In the genomic region with DNA sequence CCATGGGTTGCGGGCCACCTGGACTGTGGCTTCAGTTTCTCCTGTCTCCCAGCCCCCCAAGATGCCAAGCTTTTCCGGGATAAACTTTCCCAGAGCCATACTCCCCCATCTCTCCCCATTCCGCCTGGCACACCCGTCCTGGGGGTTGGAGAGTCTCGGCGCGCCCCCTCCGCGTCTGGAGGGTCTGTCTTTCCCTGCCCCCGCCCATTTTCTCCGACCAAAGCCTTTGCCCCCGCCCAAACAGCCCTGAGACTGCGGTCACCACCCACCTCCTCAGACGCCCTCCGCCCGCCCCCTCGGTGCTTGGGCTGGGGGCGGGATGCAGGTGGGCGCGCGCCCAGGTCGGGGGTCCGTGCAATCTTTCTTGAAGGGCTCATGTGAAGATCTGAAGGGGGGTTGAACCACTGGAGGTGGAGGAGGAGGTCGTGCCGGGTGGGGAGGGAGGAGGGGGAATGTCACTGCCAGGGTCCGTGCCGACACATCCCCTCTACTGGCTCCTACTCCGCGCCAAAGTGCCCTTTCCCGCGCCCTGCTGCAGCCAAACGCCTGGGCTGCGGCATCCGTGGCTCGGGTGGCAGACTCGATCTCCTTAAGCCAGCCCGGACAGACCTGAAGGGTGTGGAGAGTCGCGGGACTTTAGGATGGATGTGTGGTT, we compare ENCODE assay signal across 10 mouse cellular contexts. TPM values are rescaled to one million over a fixed set of nuclear protein-coding genes. Genes with fewer than 3 reads are reported as not detected.
DNase-seq lines count a peak whose midpoint lies in the region; ATAC-seq lines count a peak whose summit lies in the region.
"Had no signal": no experiment of that assay in that cellular context is flagged by ENCODE, and none has a peak within 500 bp of the region (broad histone marks: within the 10 kb centered on the region; RNA-seq: fewer than 3 reads in every experiment).

No protein-coding gene starts in this region.

- H3K4me2 ChIP-seq in heart, embryonic 16.5 days (ENCODE audit: low read depth, low read length): peak overlapping the region; percentile 56; the same call in 1 of the 2 replicates
- peak overlapping the region; percentile 91 for H3K4me2 ChIP-seq in forebrain, embryonic 12.5 days

- under 1% methylated on average over 39 of the region's 39 CpGs for WGBS in heart, embryonic 16.5 days
- WGBS in forebrain, embryonic 12.5 days: 1% methylated on average over 39 of the region's 39 CpGs
- WGBS in midbrain, embryonic 10.5 days: under 1% methylated on average over 39 of the region's 39 CpGs

- no peaks in the 10 kb centered on the region for H3K9me3 ChIP-seq in heart, embryonic 16.5 days (replicated peaks; ENCODE audit: control insufficient read depth, low read length)
- H3K9me3 ChIP-seq in forebrain, embryonic 12.5 days: no peaks in the 10 kb centered on the region
- H3K9me3 ChIP-seq in midbrain, embryonic 10.5 days (replicated peaks): no peaks in the 10 kb centered on the region

- no peaks in the 10 kb centered on the region for H3K4me1 ChIP-seq in heart, embryonic 16.5 days (ENCODE audit: control insufficient read depth, insufficient read depth, low read length)
- H3K4me1 ChIP-seq in forebrain, embryonic 12.5 days: peaks cover 39% of the 10 kb centered on the region
- H3K4me1 ChIP-seq in midbrain, embryonic 10.5 days: peaks cover 41% of the 10 kb centered on the region

- ATAC-seq in heart, embryonic 16.5 days (replicated peaks; ENCODE audit: extremely low read depth, insufficient read depth, low FRiP score): no peak
- ATAC-seq in forebrain, embryonic 12.5 days (ENCODE audit: low FRiP score): peak; percentile 12; the same call in 1 of the 2 replicates
- no peak for ATAC-seq in frontal cortex, adult (ENCODE audit: low TSS enrichment)

- H3K27ac ChIP-seq in heart, embryonic 16.5 days (ENCODE audit: low read length): no peak overlapping the region
- H3K27ac ChIP-seq in forebrain, embryonic 12.5 days: no peak overlapping the region
- H3K27ac ChIP-seq in midbrain, embryonic 10.5 days (replicated peaks): peak overlapping the region; percentile 84

- no peaks in the 10 kb centered on the region for H3K36me3 ChIP-seq in heart, embryonic 16.5 days (ENCODE audit: control insufficient read depth, insufficient read depth)
- H3K36me3 ChIP-seq in forebrain, embryonic 12.5 days (replicated peaks): no peaks in the 10 kb centered on the region
- H3K36me3 ChIP-seq in midbrain, embryonic 10.5 days: no peaks in the 10 kb centered on the region
- H3K36me3 ChIP-seq: G1E had no signal

- H3K4me3 ChIP-seq in heart, embryonic 16.5 days (ENCODE audit: low read length): no peak overlapping the region; the same call in none of the 2 replicates
- H3K4me3 ChIP-seq in forebrain, embryonic 12.5 days (replicated peaks): peak overlapping the region; percentile 66
- H3K4me3 ChIP-seq in midbrain, embryonic 10.5 days: peak overlapping the region; percentile 75

- no peak for DNase-seq in heart, adult 8-10 months (ENCODE audit: low spot score)
- DNase-seq in ZHBTc4 (ENCODE audit: low read depth, low spot score): peak; percentile 42
- peak; percentile 32 for DNase-seq in midbrain, embryonic 10.5 days (ENCODE audit: low spot score)
- DNase-seq in frontal cortex, postnatal 14 days (ENCODE audit: low spot score in 2 of 2): no peak
- no peak for DNase-seq in urinary bladder, postnatal 36 days (ENCODE audit: low spot score in 2 of 2)

- H3K27me3 ChIP-seq in heart, embryonic 16.5 days (ENCODE audit: control insufficient read depth, insufficient read depth, low read length): peaks cover 66% of the 10 kb centered on the region
- peaks cover 72% of the 10 kb centered on the region for H3K27me3 ChIP-seq in forebrain, embryonic 12.5 days
- H3K27me3 ChIP-seq in midbrain, embryonic 10.5 days (ENCODE audit: low read depth, poor library complexity, severe bottlenecking): peaks cover 73% of the 10 kb centered on the region

- no peak overlapping the region for H3K9ac ChIP-seq in heart, embryonic 16.5 days (ENCODE audit: low read length)
- peak overlapping the region; percentile 78 for H3K9ac ChIP-seq in forebrain, embryonic 12.5 days

RNA-seq across cellular contexts. Expression of a gene that starts 1.0 kb away (rescaled TPM):
- polyA plus RNA-seq in heart, embryonic 16.5 days (2015; fragmentation: Nextera tagmentation; extraction: Ambion mirVana): 0.04 and 0.05 TPM in 2 replicates
- under 1 TPM in 1 of 4 experiments, not detected in 3; 0.08 TPM for total RNA-seq in heart, adult 8-10 months (2022)
- 3.6 and 4.3 TPM in 2 replicates for polyA plus RNA-seq in forebrain, embryonic 12.5 days (2016; fragmentation: Nextera tagmentation; extraction: Ambion mirVana)
- polyA plus RNA-seq in midbrain, embryonic 10.5 days (2016; fragmentation: Nextera tagmentation; extraction: Ambion mirVana): 1.00 and 1.5 TPM in 2 replicates
- total RNA-seq: common myeloid progenitor, adult 5-6 weeks had no signal
- polyA plus RNA-seq: G1E had no signal

RNA-seq across cellular contexts. Expression of a gene that starts 17.9 kb away (rescaled TPM):
- not detected in 2 replicates for polyA plus RNA-seq in heart, embryonic 16.5 days (2015; fragmentation: Nextera tagmentation; extraction: Ambion mirVana)
- total RNA-seq in heart, adult 8-10 months (2022): not detected
- polyA plus RNA-seq in forebrain, embryonic 12.5 days (2016; fragmentation: Nextera tagmentation; extraction: Ambion mirVana): 0.33 and 0.36 TPM in 2 replicates
- polyA plus RNA-seq in midbrain, embryonic 10.5 days (2016; fragmentation: Nextera tagmentation; extraction: Ambion mirVana): 0.83 and 0.86 TPM in 2 replicates
- total RNA-seq: common myeloid progenitor, adult 5-6 weeks; G1E had no signal
- polyA plus RNA-seq: G1E had no signal

Comparison
In these comparisons a context has a peak if more than half of its experiments do, and no peak if none do; other contexts are left out.
1. DNase-seq: peak in ZHBTc4 (single experiment) and midbrain, embryonic 10.5 days (single experiment); none in heart, adult 8-10 months (single experiment), frontal cortex, postnatal 14 days (0 of 2) and urinary bladder, postnatal 36 days (0 of 2).